Mouse (Mus musculus) CH12F3 (cell line): ENCODE data around the gene Mob2.

Source experiments
- in situ Hi-C: fragments of 300-500 bp; cut with MboI; formaldehyde crosslinking; loops from 2 replicates; pipeline ENCODE4 v1.14.3; 2020; ENCODE audit warnings: low sequenced_read_pairs

Mob2 gene

GRCm38 (mm10) chr7:142025926-142026325 lies 34.9 kb downstream of the Mob2 start:
- in situ Hi-C loops: no loop called here

GRCm38 (mm10) chr7:142025196-142025595 lies 35.7 kb downstream of the Mob2 start:
- in situ Hi-C loops: no loop called here

GRCm38 (mm10) chr7:142020827-142021226 lies 40.0 kb downstream of the Mob2 start:
- in situ Hi-C loops: no loop called here

GRCm38 (mm10) chr7:142019699-142020098 lies 41.2 kb downstream of the Mob2 start:
- in situ Hi-C loops: no loop called here

GRCm38 (mm10) chr7:142016562-142016961 lies 44.3 kb downstream of the Mob2 start:
- in situ Hi-C loops: no loop called here

GRCm38 (mm10) chr7:142001597-142002340 lies 59.1 kb downstream of the Mob2 start:
- in situ Hi-C loops: no loop called here

GRCm38 (mm10) chr7:142000661-142001060 lies 60.2 kb downstream of the Mob2 start:
- in situ Hi-C loops: no loop called here

GRCm38 (mm10) chr7:141994121-141994520 lies 66.7 kb downstream of the Mob2 start:
- in situ Hi-C loops: no loop called here

- in situ Hi-C loops: no loop called here
These were observed 69.7 kb downstream of the Mob2 start for GRCm38 (mm10) chr7:141991183-141991582.

GRCm38 (mm10) chr7:141988314-141988806 lies 72.5 kb downstream of the Mob2 start:
- in situ Hi-C loops: no loop called here

- in situ Hi-C loops: no loop called here
These were observed 79.6 kb downstream of the Mob2 start for GRCm38 (mm10) chr7:141981237-141981636.

GRCm38 (mm10) chr7:141979247-141979646 lies 81.6 kb downstream of the Mob2 start:
- in situ Hi-C loops: no loop called here

- in situ Hi-C loops: no loop called here
These were observed 82.9 kb downstream of the Mob2 start for GRCm38 (mm10) chr7:141978003-141978402.

GRCm38 (mm10) chr7:141972831-141973619 lies 87.8 kb downstream of the Mob2 start:
- in situ Hi-C loops: no loop called here

- in situ Hi-C loops: no loop called here
These were observed 94.6 kb downstream of the Mob2 start for GRCm38 (mm10) chr7:141966281-141966680.

- in situ Hi-C loops: no loop called here
These were observed 98.3 kb downstream of the Mob2 start for GRCm38 (mm10) chr7:141962521-141962920.

GRCm38 (mm10) chr7:141961491-141961890 lies 99.4 kb downstream of the Mob2 start:
- in situ Hi-C loops: no loop called here

GRCm38 (mm10) chr7:141960926-141961325 lies 99.9 kb downstream of the Mob2 start:
- in situ Hi-C loops: no loop called here

GRCm38 (mm10) chr7:141959133-141959532 lies 101.7 kb downstream of the Mob2 start:
- in situ Hi-C loops: no loop called here
